Mouse (Mus musculus) cortical plate, adult 2 months (tissue): ENCODE results near the gene Ssna1. TPM values are rescaled to one million over a fixed set of nuclear protein-coding genes. Genes with fewer than 3 reads are reported as not detected.

ENCODE experiments used
- H3K27ac ChIP-seq: fragments of 200-500 bp; 2 replicates; pipeline ENCODE4 v1.5.1; 2012; ENCODE audit warnings: low read length, control low read depth, inconsistent platforms; ENCODE audit not compliant: insufficient read depth
- H3K4me1 ChIP-seq: fragments of 200-500 bp; 2 replicates; pipeline ENCODE4 v1.6.1; 2011; ENCODE audit warnings: low read length; ENCODE audit not compliant: control insufficient read depth, insufficient read depth
- H3K4me3 ChIP-seq: fragments of 200-500 bp; 2 replicates; pipeline ENCODE4 v1.5.1; 2011; ENCODE audit warnings: mild to moderate bottlenecking, low read length, control low read depth; ENCODE audit not compliant: insufficient read depth
- CTCF ChIP-seq: fragments of 200-500 bp; IDR thresholded peaks from 2 replicates; pipeline ENCODE4 v1.5.1; 2011; ENCODE audit warnings: mild to moderate bottlenecking, control low read depth, low read length; ENCODE audit not compliant: insufficient read depth; ENCODE audit errors: extremely low read depth
- POLR2A ChIP-seq: fragments of 200-500 bp; IDR thresholded peaks from 2 replicates; pipeline ENCODE4 v1.6.1; 2011; ENCODE audit warnings: mild to moderate bottlenecking, low read length, control low read depth; ENCODE audit not compliant: insufficient read depth; ENCODE audit errors: extremely low read depth
- polyA plus RNA-seq: library from polyadenylated mRNA; depleted of rRNA; stranded (reverse); fragments of >200 nt; gene quantifications from 2 replicates; pipeline ENCODE4 v1.2.3, GENCODE M21; 2012

Gene Ssna1
- polyA plus RNA-seq, 1 experiment, result 93.2 TPM

- H3K4me3 ChIP-seq, result no peak overlapping the region
- no peak for TF ChIP-seq CTCF
- no peak for TF ChIP-seq POLR2A
- H3K4me1 ChIP-seq, result peaks cover 5% of the 10 kb centered on the region
- H3K27ac ChIP-seq, result no peak overlapping the region
Measured at GRCm38 (mm10) chr2:25244144-25244543, 28.1 kb downstream of the Ssna1 start.

- H3K4me3 ChIP-seq, result peak overlapping the region; percentile 80
- no peak overlapping the region for H3K27ac ChIP-seq
- peaks cover 5% of the 10 kb centered on the region for H3K4me1 ChIP-seq
- no peak for TF ChIP-seq CTCF
- TF ChIP-seq POLR2A, result no peak
Measured at GRCm38 (mm10) chr2:25243342-25243741, 28.9 kb downstream of the Ssna1 start.

- Histone ChIP-seq H3K4me1 (peaks cover 5% of the 10 kb centered on the region), H3K27ac (peak within 1 kb of the TSS; percentile 89; the same call in 1 of the 2 replicates), H3K4me3 (peak within 1 kb of the TSS; percentile 80)
- TF ChIP-seq POLR2A (peak; percentile 17; the same call in 1 of the 2 replicates), CTCF (no peak)
Measured at GRCm38 (mm10) chr2:25242101-25242506, 30.1 kb downstream of the Ssna1 start, which contains the start of the genes Rnf208 and Cysrt1. Rnf208 (plus strand) TSS chr2:25242255. Cysrt1 (minus strand) TSS chr2:25242452.

GRCm38 (mm10) chr2:25241438-25241775, 30.8 kb downstream of the Ssna1 start:
- TF ChIP-seq CTCF (no peak), POLR2A (no peak)
- no peak overlapping the region for H3K27ac ChIP-seq
- peaks cover 5% of the 10 kb centered on the region for H3K4me1 ChIP-seq
- H3K4me3 ChIP-seq, result peak overlapping the region; percentile 80

- no peak overlapping the region for H3K27ac ChIP-seq
- peak; percentile 41; the same call in 1 of the 2 replicates for TF ChIP-seq POLR2A
- no peak for TF ChIP-seq CTCF
- peaks cover 5% of the 10 kb centered on the region for H3K4me1 ChIP-seq
- H3K4me3 ChIP-seq, result peak overlapping the region; percentile 80
Measured at GRCm38 (mm10) chr2:25240723-25241437, 31.4 kb downstream of the Ssna1 start.

- H3K4me3 ChIP-seq, result peak overlapping the region; percentile 80; the same call in 1 of the 2 replicates
- H3K27ac ChIP-seq, result no peak overlapping the region
- H3K4me1 ChIP-seq, result peaks cover 5% of the 10 kb centered on the region
- no peak for TF ChIP-seq CTCF
- TF ChIP-seq POLR2A, result no peak
Measured at GRCm38 (mm10) chr2:25240310-25240709, 31.9 kb downstream of the Ssna1 start.

GRCm38 (mm10) chr2:25239766-25240165, 32.5 kb downstream of the Ssna1 start:
- H3K4me1 ChIP-seq, result peaks cover 5% of the 10 kb centered on the region
- H3K4me3 ChIP-seq, result no peak overlapping the region
- TF ChIP-seq POLR2A (no peak), CTCF (no peak)
- no peak overlapping the region for H3K27ac ChIP-seq

- TF ChIP-seq CTCF (no peak), POLR2A (no peak)
- Histone ChIP-seq H3K4me3 (no peak overlapping the region), H3K4me1 (peaks cover 3% of the 10 kb centered on the region; the same call in 1 of the 2 replicates), H3K27ac (no peak overlapping the region)
Measured at GRCm38 (mm10) chr2:25238106-25238505, 34.1 kb downstream of the Ssna1 start.

GRCm38 (mm10) chr2:25237522-25237921, 34.7 kb downstream of the Ssna1 start:
- Histone ChIP-seq H3K4me3 (no peak overlapping the region), H3K4me1 (peaks cover 3% of the 10 kb centered on the region; the same call in 1 of the 2 replicates), H3K27ac (no peak overlapping the region)
- TF ChIP-seq CTCF (no peak), POLR2A (no peak)

GRCm38 (mm10) chr2:25236614-25237013, 35.6 kb downstream of the Ssna1 start, which contains the start of gene Rnf224:
Rnf224 (minus strand) TSS chr2:25236787.
- H3K27ac ChIP-seq, result no peak within 1 kb of the TSS
- no peak for TF ChIP-seq CTCF
- H3K4me3 ChIP-seq, result no peak within 1 kb of the TSS
- H3K4me1 ChIP-seq, result peaks cover 2% of the 10 kb centered on the region; the same call in 1 of the 2 replicates
